Mouse (Mus musculus) embryo, embryonic 11 days (tissue): ENCODE measurements at regions not wholly inside any gene's neighbourhood (a gene's known extent, or its start where the extent isn't known, plus 50 kb on each side); places are given as distances from the start of the nearest gene placed in this dataset.
"Not testable (repeated sequence)": the region's sequence is repeated elsewhere in the genome, so short reads cannot be mapped to it uniquely, and the experiment has no call there.

Experiments
- DNase-seq: peaks from one replicate; pipeline ENCODE4 v3.0.0-alpha.2; 2015

DNA sequence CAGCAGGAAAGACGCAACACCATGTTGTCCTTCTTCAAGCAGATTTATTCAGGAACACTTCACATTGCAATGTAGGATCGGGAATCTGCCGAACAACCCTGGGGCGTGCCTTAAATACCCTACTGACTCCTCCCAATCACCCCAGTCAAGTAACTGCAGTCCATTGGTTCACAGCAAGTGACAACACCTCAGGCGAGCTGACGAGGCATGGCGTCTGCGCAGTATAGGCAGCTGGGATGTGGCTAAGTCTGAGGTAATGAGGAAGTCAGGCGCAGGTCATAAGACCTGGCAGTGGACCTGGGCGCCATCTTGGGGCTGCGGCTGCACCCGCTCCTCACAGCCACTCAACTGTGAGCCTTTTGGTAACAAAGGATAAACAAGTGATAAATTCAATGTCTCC lies 96.2 kb upstream of the Arhgap20 start:
- DNase-seq, result not testable (repeated sequence)

DNA sequence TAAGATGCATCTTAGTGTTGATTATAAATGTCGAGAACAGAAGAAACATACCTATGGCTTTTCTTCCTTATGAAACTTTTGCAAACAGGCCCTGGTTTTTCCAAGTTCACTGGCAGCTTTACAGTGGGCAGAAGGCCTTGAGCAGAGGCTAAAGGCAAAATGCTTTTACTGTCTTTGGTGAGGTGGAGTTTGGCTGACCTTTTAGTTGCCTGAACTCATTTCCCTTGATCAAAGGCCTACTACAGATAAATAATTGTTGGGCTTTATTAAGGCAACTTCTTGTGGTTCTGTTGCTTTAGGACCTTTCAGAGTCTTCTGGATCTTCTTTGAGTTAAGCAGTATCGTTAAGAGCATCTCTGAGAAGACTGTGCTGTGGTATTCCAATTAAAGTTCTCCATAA lies 94.6 kb upstream of the Arhgap20 start:
- no peak for DNase-seq

DNA sequence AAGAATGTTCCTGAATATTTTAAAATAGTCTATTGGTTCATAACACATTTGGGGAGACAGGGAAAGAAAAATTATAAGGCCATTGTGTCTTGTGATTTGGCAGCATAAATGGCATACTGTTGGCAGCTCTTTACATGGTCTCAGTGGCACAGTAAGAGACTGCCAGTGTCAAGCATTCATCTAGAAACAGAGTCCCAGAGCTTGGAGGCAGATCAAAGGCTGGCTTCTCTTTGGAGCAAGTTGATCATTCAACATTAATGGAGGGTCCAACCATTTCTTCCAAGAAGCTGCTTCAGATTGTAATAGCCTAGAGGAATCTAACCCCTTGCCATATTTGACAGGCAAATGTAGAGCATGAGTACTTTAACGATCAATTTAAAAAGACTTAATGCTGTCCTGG lies 78.6 kb upstream of the Arhgap20 start:
- no peak for DNase-seq

DNA sequence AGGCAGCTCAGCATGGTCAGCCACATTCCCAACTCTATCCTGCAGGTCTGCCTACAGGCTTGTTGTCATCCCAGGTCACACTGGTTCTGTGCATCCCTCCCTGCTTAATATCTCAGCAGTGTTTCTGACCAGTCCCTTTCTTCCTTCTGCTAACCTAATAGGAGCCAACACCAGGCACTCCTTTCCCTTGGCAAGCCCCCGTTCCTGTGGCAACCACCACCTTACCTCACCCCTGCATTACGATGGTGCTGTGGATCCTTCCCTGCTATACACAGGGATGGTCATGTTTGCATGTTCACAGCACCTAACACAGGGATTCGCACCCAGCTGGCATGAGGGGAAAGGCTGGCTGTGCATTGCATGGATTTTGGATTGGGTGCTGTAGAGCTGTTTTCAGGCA lies 50.8 kb upstream of the Arhgap20 start:
- DNase-seq, result no peak
